Mouse (Mus musculus) lung, postnatal 14 days (tissue): ENCODE results near the gene Hyal5.
A peak's percentile ranks its signal among the peaks of the same experiment; 100 is the strongest.

Experiments
- DNase-seq: peaks from one replicate; pipeline ENCODE4 v3.0.0; 2021

Gene Hyal5

DNA sequence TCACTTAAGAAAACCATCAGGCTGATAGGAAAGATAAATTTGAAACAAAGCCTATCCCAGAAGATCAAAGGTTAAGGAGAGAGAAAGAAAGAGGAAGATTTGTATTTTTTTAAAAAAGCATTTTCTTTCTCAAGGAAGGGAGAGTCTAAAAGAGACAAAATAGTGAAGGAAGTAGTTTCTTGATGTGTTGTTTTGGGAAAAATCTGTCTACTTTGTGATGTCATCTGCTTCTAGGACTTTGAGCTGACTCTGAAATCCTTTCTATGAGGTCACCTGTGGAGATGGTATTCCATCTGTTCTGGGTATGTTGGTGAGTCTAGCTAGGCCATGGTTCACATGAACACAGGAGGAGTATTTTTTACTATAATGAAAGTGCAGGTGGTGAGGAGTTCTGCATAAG lies at the start of gene Hyal5:
Gene Hyal5 (plus strand): TSS at position 301 of the 400 bp plus-strand sequence.
- DNase-seq = no peak

DNA sequence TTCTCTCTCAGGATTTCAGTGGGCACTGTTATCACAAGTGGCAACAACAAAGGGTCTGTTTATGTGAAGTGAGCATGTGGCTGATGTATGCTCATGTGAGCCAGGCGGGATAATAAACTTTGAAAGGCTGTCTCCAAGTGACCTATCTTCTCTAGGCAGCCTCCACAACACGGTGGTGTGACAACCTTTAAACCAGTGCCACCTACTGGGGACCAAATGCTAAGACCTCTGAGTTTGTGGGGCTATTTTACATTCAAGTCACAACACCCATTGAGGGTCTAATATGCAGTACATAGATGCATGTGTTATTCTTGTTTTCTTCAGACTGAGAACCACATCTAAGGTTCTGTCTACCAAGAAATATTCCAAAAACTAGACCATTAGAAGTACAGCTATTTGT lies 35.7 kb upstream of the Hyal5 start:
- no peak for DNase-seq

GRCm38 (mm10) chr6:24860320-24860719 lies 2.5 kb downstream of the Hyal5 start:
- no peak for DNase-seq

- no peak for DNase-seq
These were observed 5.9 kb downstream of the Hyal5 start for GRCm38 (mm10) chr6:24863649-24864048.

DNA sequence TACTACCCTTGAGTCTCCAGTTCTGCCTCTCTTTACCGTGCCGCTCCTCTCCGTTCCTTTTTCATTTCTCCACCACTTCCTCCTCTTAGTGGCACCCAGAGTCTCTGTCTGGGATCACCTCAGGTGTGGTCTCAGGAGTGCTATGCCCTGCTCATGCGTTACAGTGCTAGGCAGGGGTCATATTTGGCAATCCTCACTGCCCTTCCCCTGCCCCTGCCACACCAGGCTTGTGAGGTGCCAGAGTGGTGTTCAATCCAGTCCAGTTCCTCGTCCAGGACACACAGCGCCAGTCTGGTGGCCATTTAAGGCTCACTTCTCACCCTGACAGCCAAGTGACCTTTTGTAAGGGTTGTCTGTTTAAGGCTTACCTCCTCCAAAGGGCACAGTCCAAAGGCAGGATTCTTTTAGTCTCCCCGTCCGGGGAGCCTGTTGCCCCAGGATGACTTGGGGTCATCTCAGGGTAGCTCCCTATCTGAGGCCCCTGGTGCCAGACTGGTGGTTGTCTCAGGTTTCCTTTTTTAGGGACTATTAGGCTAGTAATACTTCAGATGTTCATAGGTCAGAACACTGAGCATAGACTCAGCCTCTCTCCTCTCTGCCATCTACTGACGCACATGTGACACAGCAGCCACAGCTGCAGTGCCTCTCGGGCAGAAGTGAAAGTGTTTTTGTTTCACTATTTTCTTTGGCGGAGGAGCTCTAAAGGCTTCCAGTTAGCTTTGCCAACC lies 36.5 kb downstream of the Hyal5 start:
- DNase-seq = peak; percentile 4

DNA sequence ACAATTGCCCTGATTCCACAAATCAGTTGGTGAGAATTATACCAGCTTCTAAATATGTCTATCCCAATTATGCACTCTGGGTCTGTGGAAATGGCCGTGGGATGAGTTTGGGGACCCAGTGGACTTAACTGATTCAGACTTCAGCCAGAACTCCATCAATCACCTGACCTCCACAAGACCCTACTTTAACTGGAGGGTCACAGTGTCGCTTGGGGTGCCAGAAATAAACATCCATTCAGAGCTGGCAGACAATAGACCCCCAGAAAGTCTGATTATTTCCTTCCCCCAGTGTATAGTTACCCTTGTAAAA lies 37.0 kb downstream of the Hyal5 start:
- DNase-seq = no peak

GRCm38 (mm10) chr6:24905101-24905500 lies 47.3 kb downstream of the Hyal5 start:
- DNase-seq = no peak

DNA sequence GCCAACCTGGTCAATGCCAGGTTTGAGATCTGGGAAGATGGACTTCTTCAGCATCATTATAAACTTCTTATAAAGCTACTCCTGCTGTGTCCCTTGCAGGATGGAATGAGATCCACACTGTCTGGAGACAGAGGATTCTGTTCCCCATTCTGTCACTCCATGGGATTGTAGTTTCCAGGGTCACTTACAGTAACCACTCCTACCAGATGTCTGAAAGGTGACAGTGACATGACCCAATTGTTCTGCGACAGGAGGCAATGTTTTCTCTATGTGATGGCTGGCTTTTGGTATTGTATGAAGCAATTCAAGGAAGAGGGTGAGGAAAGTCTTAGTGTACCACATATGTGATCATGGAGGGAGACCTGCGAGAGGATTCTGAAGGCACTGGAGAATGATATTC lies 50.0 kb downstream of the Hyal5 start:
- DNase-seq = no peak

DNA sequence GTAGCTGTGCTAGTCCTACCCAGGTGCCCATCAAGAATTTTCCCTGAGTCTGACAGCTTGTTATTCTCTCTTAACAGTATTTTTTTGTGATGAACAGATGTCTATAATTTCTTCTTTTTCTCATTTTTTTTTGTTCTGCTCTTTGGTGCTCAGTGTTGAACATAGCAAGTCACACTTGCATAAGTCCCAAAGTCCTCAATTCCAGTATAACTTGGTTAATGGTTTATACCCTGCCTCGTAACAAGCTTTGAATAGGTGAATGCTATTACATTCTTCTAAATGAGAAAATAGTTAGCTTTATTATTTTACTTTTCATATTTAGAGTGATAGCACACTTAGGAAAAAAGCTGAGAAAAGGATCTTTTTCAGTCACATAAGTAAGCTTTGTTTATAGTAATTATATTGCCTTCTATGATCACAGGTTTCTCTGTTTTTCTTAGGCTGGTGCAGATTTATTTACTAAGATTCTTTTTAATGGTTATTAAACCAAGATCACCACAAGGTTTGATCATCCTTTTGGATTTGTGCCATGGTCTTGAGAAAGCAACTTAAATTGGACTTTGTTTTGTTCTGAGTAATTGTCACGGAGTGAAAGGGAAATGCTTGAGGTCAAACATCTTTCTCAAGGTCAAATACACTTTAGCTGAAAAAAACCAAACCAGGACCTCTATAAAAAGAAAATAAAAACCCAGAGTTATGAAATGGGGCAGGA lies 52.4 kb downstream of the Hyal5 start:
- DNase-seq = no peak

DNA sequence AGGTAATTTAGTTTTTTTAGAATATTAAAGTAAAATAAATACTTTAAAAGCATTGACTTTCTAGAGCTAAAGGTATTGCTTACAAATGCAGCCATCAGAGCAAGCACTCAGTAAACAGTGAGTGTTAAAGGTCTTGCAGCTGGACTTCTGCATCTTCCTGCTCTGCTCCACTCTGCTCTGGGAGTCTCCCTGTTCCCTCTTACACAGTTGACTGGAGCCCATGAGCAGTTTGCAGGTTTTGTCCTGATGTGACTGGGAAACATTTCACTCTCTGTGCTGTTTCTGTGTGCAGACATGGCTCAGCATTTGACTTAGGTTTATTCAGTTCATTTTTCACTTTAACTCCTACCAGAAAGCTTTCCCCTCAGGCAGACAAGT lies 52.9 kb downstream of the Hyal5 start:
- no peak for DNase-seq

GRCm38 (mm10) chr6:24913591-24913990 lies 55.8 kb downstream of the Hyal5 start:
- DNase-seq = no peak

- no peak for DNase-seq
These were observed 67.4 kb downstream of the Hyal5 start for GRCm38 (mm10) chr6:24925076-24925785.
